Mouse (Mus musculus) stomach, postnatal 0 days (tissue): ENCODE measurements around the gene Lrrfip2.

ENCODE experiments used
- CTCF ChIP-seq: IDR thresholded peaks from 2 replicates; pipeline ENCODE4 v1.5.1; 2016; ENCODE audit warnings: antibody characterized with exemption, low read depth, mild to moderate bottlenecking, moderate library complexity
- EP300 ChIP-seq: optimal IDR thresholded peaks from 2 replicates; pipeline ENCODE3; 2016; ENCODE audit warnings: antibody characterized with exemption

- TF ChIP-seq CTCF: no peak
- no peak for TF ChIP-seq EP300
These were observed 111.1 kb downstream of the Lrrfip2 start for GRCm38 (mm10) chr9:111228446-111228845.
